Mouse (Mus musculus) neural tube, embryonic 14.5 days (tissue): Measurements from ENCODE around the gene Msantd3. TPM values are rescaled to one million over a fixed set of nuclear protein-coding genes. Genes with fewer than 3 reads are reported as not detected.

Experiments used
- ATAC-seq: fragments of 200-750 bp; cut with Nextera tagmentation; 2 replicates; pipeline ENCODE4 v1.8.0; 2017; ENCODE audit warnings: low read depth, mild to moderate bottlenecking, moderate TSS enrichment, moderate library complexity
- H3K27ac ChIP-seq: fragments of 300-500 bp; sonication (generic); 2 replicates; pipeline ENCODE4 v1.5.1; 2014; ENCODE audit warnings: low read depth, mild to moderate bottlenecking, control low read depth, low read length, moderate library complexity, mixed read lengths
- H3K27me3 ChIP-seq: fragments of 300-500 bp; sonication (generic); 2 replicates; pipeline ENCODE4 v1.6.1; 2014; ENCODE audit warnings: low read length; ENCODE audit not compliant: control insufficient read depth, insufficient read depth
- H3K36me3 ChIP-seq: fragments of 300-500 bp; sonication (generic); 2 replicates; pipeline ENCODE4 v1.6.1; 2014; ENCODE audit warnings: low read length, mixed read lengths; ENCODE audit not compliant: control insufficient read depth, insufficient read depth
- H3K4me1 ChIP-seq: fragments of 300-500 bp; sonication (generic); 2 replicates; pipeline ENCODE4 v1.6.1; 2014; ENCODE audit warnings: low read length; ENCODE audit not compliant: control insufficient read depth, insufficient read depth
- H3K4me2 ChIP-seq: fragments of 300-500 bp; sonication (generic); 2 replicates; pipeline ENCODE4 v1.6.1; 2014; ENCODE audit warnings: mild to moderate bottlenecking, low read depth, low read length, control low read depth
- H3K4me3 ChIP-seq: fragments of 300-500 bp; sonication (generic); 2 replicates; pipeline ENCODE4 v1.5.1; 2014; ENCODE audit warnings: low read depth, low read length, control low read depth, mixed read lengths
- H3K9ac ChIP-seq: fragments of 300-500 bp; sonication (generic); replicated peaks from 2 replicates; pipeline ENCODE4 v1.6.1; 2014; ENCODE audit warnings: low read depth, mild to moderate bottlenecking, control low read depth, low read length, mixed read lengths
- H3K9me3 ChIP-seq: fragments of 300-500 bp; sonication (generic); 2 replicates; pipeline ENCODE4 v1.6.1; 2016; ENCODE audit warnings: low read length; ENCODE audit not compliant: control insufficient read depth
- WGBS: fragments of 180-500 bp; shearing (Covaris S2); extraction: QIAGEN DNeasy Blood & Tissue Kit; methylation state at CpG from one replicate; pipeline ENCODE4 v1.1.7; 2014; 5-methylcytosine and 5-hydroxymethylcytosine counted together
- polyA plus RNA-seq: library from polyadenylated mRNA; unstranded; fragments of >200 nt; fragmentation: Nextera tagmentation; extraction: Ambion mirVana; gene quantifications from 2 replicates; pipeline ENCODE4 v1.2.1, GENCODE M21; 2014

The Msantd3 gene
- polyA plus RNA-seq: 23.8 and 27.0 TPM in 2 replicates

DNA sequence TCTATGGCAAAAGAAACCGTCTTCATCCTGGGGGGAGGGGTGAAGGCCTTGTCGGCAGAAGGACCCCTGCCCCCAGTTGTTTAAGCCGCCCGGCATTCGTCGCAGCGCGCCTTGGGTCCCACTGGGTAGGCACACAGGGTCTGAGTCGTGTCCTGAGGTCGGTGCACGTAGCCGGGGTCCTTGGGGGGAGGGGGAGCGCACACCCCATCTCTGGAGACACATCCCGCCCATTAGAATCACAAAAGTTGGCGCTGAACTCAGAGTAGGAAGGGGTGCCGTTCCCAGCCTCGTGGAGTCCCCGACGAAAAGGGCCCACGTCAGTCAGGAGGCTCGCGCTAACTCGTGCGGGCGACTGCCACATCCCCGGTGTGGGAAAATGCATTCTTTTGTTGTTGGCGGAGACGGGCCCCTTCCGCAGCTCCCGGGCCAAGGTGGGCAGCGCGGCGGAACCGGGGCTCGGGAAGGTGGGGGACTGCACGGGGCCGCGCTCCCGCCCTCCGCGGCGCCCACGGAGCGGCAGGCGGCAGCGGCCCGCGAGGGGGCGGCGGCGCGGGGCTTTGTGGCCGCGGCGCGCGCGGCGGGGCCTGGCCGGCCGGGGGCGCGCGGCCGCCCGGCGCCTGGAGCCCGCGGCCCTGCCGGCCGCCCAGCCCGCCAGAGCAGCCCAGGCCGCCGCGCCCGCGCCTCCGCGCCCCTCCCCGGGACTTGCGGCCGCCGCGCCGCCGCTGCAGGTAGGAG lies at the start of gene Msantd3:
Gene Msantd3 (plus strand): TSS at position 95 of the 735 bp plus-strand sequence.
- H3K27me3 ChIP-seq: no peaks in the 10 kb centered on the region
- under 1% methylated on average over 53 of the region's 86 CpGs for WGBS

DNA sequence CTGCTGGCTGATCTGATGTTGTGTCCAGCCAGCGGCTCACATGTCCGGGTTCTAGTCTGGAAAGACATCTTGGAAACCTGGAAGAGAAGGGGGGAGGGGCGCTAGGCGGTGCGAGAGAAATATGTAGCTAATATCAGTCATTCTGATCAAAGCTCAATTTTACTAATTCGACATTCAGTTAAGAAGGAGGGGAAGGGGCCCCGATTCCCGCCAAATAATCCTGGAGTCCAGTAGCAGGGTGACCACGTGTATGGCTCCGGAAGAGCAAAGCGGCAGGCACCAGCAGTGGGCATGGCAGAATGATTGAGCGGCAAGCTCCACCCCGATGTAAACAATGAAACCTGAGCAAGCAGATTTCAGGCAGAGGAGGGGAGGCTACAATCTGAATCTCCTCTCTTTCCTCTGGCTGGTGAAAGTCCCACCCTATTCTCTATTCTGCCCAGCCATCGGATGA lies 48.4 kb upstream of the Msantd3 start:
- no peaks in the 10 kb centered on the region for H3K36me3 ChIP-seq
- WGBS: 9% methylated on average over 14 of the region's 14 CpGs
- no peak overlapping the region for H3K27ac ChIP-seq
- H3K9me3 ChIP-seq: no peaks in the 10 kb centered on the region
- H3K4me1 ChIP-seq: no peaks in the 10 kb centered on the region
- H3K4me2 ChIP-seq: peak overlapping the region; percentile 28; the same call in 1 of the 2 replicates
- H3K27me3 ChIP-seq: no peaks in the 10 kb centered on the region
- ATAC-seq: peak; percentile 63; the same call in 1 of the 2 replicates
- H3K9ac ChIP-seq: no peak overlapping the region
- H3K4me3 ChIP-seq: peak overlapping the region; percentile 18

More for the DNA sequence above, at the start of gene Msantd3:
- H3K4me1 ChIP-seq: peaks cover 28% of the 10 kb centered on the region
- H3K4me3 ChIP-seq: peak within 1 kb of the TSS; percentile 73
- peak within 1 kb of the TSS; percentile 92 for H3K27ac ChIP-seq
- ATAC-seq: peak; percentile 78
- H3K4me2 ChIP-seq: peak within 1 kb of the TSS; percentile 90
- H3K36me3 ChIP-seq: no peaks in the 10 kb centered on the region
- H3K9me3 ChIP-seq: no peaks in the 10 kb centered on the region
- peak within 1 kb of the TSS; percentile 98 for H3K9ac ChIP-seq

DNA sequence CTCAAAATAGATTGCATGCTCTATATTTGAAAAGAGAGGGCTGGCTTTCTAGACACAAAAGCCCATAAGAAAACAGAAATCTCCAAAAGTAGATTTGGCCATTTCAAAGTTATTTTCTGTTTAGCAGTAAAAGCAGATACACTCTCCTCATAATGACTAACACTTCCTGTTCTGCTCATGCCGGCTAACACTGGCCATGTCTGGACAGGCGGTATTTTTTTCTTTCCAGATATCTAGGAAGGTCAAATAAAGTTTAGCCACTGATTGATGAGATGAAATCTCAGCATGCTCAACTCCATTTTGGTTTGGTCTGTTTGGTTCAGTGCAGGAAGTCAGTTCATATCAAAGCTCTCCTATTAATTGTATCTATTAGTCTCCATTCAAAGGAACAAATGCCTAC lies 47.2 kb upstream of the Msantd3 start:
- H3K9me3 ChIP-seq: no peaks in the 10 kb centered on the region
- 88% methylated on average over 2 of the region's 2 CpGs for WGBS
- H3K27ac ChIP-seq: no peak overlapping the region
- H3K4me1 ChIP-seq: no peaks in the 10 kb centered on the region
- H3K27me3 ChIP-seq: no peaks in the 10 kb centered on the region
- no peak for ATAC-seq
- H3K36me3 ChIP-seq: no peaks in the 10 kb centered on the region
- H3K9ac ChIP-seq: no peak overlapping the region
- no peak overlapping the region for H3K4me2 ChIP-seq
- H3K4me3 ChIP-seq: no peak overlapping the region

DNA sequence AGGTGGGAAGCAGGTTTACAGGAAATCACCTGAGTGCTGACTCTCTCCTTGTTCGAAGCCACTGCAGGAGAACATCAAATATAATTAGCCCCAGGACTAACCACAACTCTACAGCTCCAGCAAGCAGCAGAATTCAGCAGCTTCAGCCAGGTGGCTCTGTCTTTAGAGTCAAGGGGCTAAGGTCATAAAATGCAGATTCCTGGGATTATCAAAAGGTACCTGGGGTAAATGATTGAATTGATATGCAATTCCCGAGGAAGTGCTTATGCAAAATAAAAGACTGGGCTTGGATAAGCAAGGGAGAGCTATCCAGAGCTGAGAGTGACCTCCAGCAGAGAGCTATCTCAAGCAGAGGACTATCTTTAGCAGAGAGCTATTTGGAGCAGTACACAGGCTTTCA lies 28.9 kb upstream of the Msantd3 start:
- no peaks in the 10 kb centered on the region for H3K27me3 ChIP-seq
- no peak overlapping the region for H3K27ac ChIP-seq
- H3K9me3 ChIP-seq: no peaks in the 10 kb centered on the region
- 19% methylated on average over 2 of the region's 2 CpGs for WGBS
- no peak overlapping the region for H3K4me2 ChIP-seq
- no peak overlapping the region for H3K9ac ChIP-seq
- no peaks in the 10 kb centered on the region for H3K4me1 ChIP-seq
- ATAC-seq: no peak
- H3K4me3 ChIP-seq: no peak overlapping the region
- H3K36me3 ChIP-seq: no peaks in the 10 kb centered on the region

DNA sequence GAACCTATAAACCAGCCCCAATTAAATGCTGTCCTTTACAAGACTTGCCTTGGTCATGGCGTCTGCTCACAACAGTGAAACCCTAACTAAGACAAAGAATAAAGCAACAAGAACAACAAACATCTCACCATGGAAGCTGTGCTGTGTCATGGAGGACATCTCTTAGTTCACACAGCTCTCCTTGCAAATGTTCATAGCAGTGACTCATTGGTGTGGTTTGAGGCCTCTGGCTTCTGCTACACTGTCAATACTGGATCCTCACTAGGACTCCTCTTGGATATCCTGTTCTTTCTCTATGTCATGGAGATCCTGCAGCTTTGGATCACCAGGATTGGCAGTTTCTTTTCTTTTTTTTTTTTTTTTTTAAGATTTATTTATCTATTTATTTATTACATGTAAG lies 10.2 kb upstream of the Msantd3 start:
- Histone ChIP-seq H3K4me2 (no peak overlapping the region), H3K36me3 (no peaks in the 10 kb centered on the region), H3K9me3 (no peaks in the 10 kb centered on the region), H3K4me3 (no peak overlapping the region), H3K9ac (no peak overlapping the region), H3K4me1 (no peaks in the 10 kb centered on the region), H3K27ac (no peak overlapping the region), H3K27me3 (no peaks in the 10 kb centered on the region)
- 92% methylated on average over 1 of the region's 1 CpGs for WGBS
- no peak for ATAC-seq

DNA sequence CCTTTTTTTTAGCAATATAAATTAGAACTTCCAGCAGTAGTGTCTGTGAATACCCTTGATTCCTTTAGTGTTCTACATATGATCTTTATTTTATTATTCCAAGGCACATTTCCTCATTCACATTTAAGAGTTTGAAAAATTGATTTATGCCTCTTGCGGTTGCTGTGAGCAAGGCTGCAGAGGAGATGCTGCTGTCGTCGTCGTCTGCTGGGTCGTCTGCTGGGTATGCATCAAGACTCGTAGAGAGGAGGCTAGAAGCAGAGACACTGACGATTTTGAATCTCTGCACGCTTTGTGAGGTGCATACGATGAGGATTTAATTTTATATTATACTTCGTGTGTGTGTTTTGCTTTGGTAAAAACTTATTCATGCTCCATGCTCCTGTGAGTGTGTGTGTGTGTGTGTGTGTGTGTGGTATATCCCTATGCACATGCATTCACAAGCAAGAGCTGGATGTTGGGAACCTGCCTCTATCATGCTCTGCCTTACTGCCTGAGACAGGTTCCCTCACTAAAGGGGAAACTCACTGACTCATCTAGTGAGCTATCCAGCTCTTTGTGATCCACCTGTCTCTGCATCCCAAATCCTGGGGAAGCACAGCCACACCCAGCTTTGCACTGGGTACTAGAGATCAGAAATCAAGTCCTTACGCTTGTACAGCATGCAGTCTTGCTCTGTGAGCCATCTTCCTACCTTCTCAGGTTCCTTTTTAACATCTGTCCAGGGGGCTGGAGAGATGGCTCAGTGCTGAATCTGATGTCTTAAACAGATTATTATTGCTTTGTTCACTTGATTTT lies 7.7 kb upstream of the Msantd3 start:
- no peaks in the 10 kb centered on the region for H3K4me1 ChIP-seq
- H3K36me3 ChIP-seq: no peaks in the 10 kb centered on the region
- no peak overlapping the region for H3K4me3 ChIP-seq
- ATAC-seq: no peak
- no peak overlapping the region for H3K27ac ChIP-seq
- 69% methylated on average over 11 of the region's 11 CpGs for WGBS
- H3K9me3 ChIP-seq: no peaks in the 10 kb centered on the region
- no peaks in the 10 kb centered on the region for H3K27me3 ChIP-seq
- no peak overlapping the region for H3K4me2 ChIP-seq
- H3K9ac ChIP-seq: no peak overlapping the region

DNA sequence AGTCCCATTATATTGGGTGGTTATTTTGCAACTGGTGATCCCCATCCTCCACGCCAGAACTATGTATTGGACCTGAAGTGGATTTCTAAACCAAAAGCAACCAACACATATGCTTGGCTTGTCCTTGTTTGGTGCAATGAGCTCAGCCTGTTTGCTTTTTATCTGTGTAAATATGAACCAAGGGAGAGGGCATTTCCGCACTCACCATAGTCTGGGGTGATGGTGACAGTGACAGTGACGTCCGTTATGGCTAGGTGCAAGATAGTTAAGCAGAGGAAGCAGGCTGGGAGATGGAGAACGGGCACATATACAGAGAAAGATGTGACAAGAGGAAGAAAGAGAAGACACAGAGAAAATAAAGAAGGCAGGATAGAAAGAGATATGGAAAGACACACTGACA lies 3.5 kb upstream of the Msantd3 start:
- Histone ChIP-seq H3K9ac (no peak overlapping the region), H3K4me1 (no peaks in the 10 kb centered on the region), H3K27ac (no peak overlapping the region), H3K27me3 (no peaks in the 10 kb centered on the region), H3K36me3 (no peaks in the 10 kb centered on the region), H3K4me3 (no peak overlapping the region), H3K9me3 (no peaks in the 10 kb centered on the region), H3K4me2 (no peak overlapping the region)
- ATAC-seq: no peak
- 83% methylated on average over 5 of the region's 5 CpGs for WGBS

DNA sequence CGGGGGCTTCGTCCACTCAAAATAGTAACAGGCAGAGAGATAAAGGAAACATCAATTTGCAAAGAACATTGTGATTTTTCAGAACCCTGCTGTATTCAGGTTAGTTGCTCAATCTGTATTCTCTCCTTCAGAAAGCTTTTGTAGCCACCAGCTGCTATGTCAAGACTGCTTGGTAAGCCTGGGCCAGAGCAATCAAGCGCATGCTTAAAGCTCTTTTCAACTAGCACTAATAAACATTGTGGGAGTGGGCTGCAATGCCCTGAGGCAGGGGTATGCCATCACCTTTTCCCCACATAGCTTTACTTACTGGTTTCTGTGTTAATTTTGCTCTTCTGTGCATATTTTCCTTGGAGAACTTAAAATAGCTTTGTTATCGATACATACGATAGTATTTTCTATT lies 2.7 kb upstream of the Msantd3 start:
- Histone ChIP-seq H3K4me3 (no peak overlapping the region), H3K27ac (no peak overlapping the region), H3K4me1 (peaks cover 7% of the 10 kb centered on the region), H3K4me2 (no peak overlapping the region), H3K9ac (no peak overlapping the region), H3K9me3 (no peaks in the 10 kb centered on the region), H3K27me3 (no peaks in the 10 kb centered on the region), H3K36me3 (no peaks in the 10 kb centered on the region)
- 88% methylated on average over 5 of the region's 5 CpGs for WGBS
- no peak for ATAC-seq

DNA sequence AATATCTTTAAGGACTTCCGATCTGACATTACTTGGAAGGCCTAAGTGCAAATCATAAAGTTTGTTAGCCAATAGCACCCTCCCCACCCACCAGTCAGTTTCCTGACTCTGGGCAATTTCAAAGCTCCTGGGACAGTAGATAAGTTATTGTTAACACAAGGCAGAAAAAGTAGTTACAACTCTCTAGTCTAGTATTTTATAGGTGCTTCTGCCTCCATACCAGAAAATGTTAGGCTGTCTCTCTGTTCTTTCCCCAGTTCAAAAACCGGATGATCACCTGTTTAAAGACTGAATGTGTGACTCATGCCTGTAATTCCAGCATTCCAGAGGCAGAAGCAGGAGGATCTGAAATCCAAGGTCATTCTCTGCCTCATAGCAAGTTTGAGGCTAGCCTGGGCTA lies 1.2 kb upstream of the Msantd3 start:
- WGBS: 96% methylated on average over 2 of the region's 2 CpGs
- Histone ChIP-seq H3K4me2 (no peak overlapping the region), H3K27ac (no peak overlapping the region), H3K36me3 (no peaks in the 10 kb centered on the region), H3K4me1 (peaks cover 16% of the 10 kb centered on the region), H3K9me3 (no peaks in the 10 kb centered on the region), H3K9ac (no peak overlapping the region), H3K4me3 (no peak overlapping the region), H3K27me3 (no peaks in the 10 kb centered on the region)
- ATAC-seq: no peak
